Mouse (Mus musculus) kidney, embryonic 14.5 days (tissue): ENCODE data around the gene Rap1gds1. TPM values are rescaled to one million over a fixed set of nuclear protein-coding genes. Genes with fewer than 3 reads are reported as not detected.

Source experiments
- ATAC-seq: fragments of 200-750 bp; cut with Nextera tagmentation; 2 replicates; pipeline ENCODE4 v1.8.0; 2017; ENCODE audit warnings: moderate number of reproducible peaks, mild to moderate bottlenecking, moderate TSS enrichment, moderate library complexity; ENCODE audit not compliant: low FRiP score, low TSS enrichment
- H3K27ac ChIP-seq: fragments of 300-500 bp; sonication (generic); 2 replicates; pipeline ENCODE4 v1.5.1; 2014; ENCODE audit warnings: low read depth, mild to moderate bottlenecking, low read length, moderate library complexity, mixed read lengths
- H3K27me3 ChIP-seq: fragments of 300-500 bp; sonication (generic); 2 replicates; pipeline ENCODE4 v1.6.1; 2014; ENCODE audit warnings: mild to moderate bottlenecking, low read length; ENCODE audit not compliant: control insufficient read depth, insufficient read depth
- H3K36me3 ChIP-seq: fragments of 300-500 bp; sonication (generic); 2 replicates; pipeline ENCODE4 v1.6.1; 2014; ENCODE audit warnings: low read length, mixed read lengths; ENCODE audit not compliant: control insufficient read depth, insufficient read depth
- H3K4me1 ChIP-seq: fragments of 300-500 bp; sonication (generic); 2 replicates; pipeline ENCODE4 v1.6.1; 2014; ENCODE audit warnings: low read length, mixed read lengths; ENCODE audit not compliant: control insufficient read depth, insufficient read depth
- H3K4me2 ChIP-seq: fragments of 300-500 bp; sonication (generic); replicated peaks from 2 replicates; pipeline ENCODE4 v1.6.1; 2014; ENCODE audit warnings: low read depth, mild to moderate bottlenecking, low read length
- H3K4me3 ChIP-seq: fragments of 300-500 bp; sonication (generic); 2 replicates; pipeline ENCODE4 v1.5.1; 2014; ENCODE audit warnings: mild to moderate bottlenecking, low read length
- H3K9ac ChIP-seq: fragments of 300-500 bp; sonication (generic); 2 replicates; pipeline ENCODE4 v1.6.1; 2014; ENCODE audit warnings: low read depth, mild to moderate bottlenecking, low read length, moderate library complexity
- H3K9me3 ChIP-seq: fragments of 300-500 bp; sonication (generic); 2 replicates; pipeline ENCODE4 v1.6.1; 2016; ENCODE audit warnings: low read length; ENCODE audit not compliant: control insufficient read depth
- WGBS: fragments of 180-500 bp; shearing (Covaris S2); extraction: QIAGEN DNeasy Blood & Tissue Kit; methylation state at CpG from one replicate; pipeline ENCODE4 v1.1.7; 2014; 5-methylcytosine and 5-hydroxymethylcytosine counted together
- polyA plus RNA-seq: library from polyadenylated mRNA; unstranded; fragments of >200 nt; fragmentation: Nextera tagmentation; extraction: Ambion mirVana; gene quantifications from 2 replicates; pipeline ENCODE4 v1.2.1, GENCODE M21; 2014

The Rap1gds1 gene
- polyA plus RNA-seq, 1 experiment from 2014 or later: 62.3 TPM

- 2% methylated on average over 12 of the region's 12 CpGs for WGBS
- Histone ChIP-seq H3K9ac (peak overlapping the region; percentile 90), H3K27me3 (no peaks in the 10 kb centered on the region), H3K36me3 (no peaks in the 10 kb centered on the region), H3K9me3 (no peaks in the 10 kb centered on the region), H3K4me3 (peak overlapping the region; percentile 89), H3K4me1 (peaks cover 8% of the 10 kb centered on the region; the same call in 1 of the 2 replicates), H3K4me2 (peak overlapping the region; percentile 57), H3K27ac (peak overlapping the region; percentile 98)
- no peak for ATAC-seq
Observed at GRCm38 (mm10) chr3:139073801-139074483, 1.1 kb downstream of the Rap1gds1 start.

- Histone ChIP-seq H3K4me1 (peaks cover 8% of the 10 kb centered on the region; the same call in 1 of the 2 replicates), H3K36me3 (no peaks in the 10 kb centered on the region), H3K27me3 (no peaks in the 10 kb centered on the region), H3K4me3 (no peak overlapping the region), H3K9me3 (no peaks in the 10 kb centered on the region), H3K27ac (no peak overlapping the region), H3K9ac (no peak overlapping the region), H3K4me2 (no peak overlapping the region)
- 7% methylated on average over 4 of the region's 4 CpGs for WGBS
- peak; percentile 94 for ATAC-seq
Observed at GRCm38 (mm10) chr3:139069539-139069938, 5.5 kb downstream of the Rap1gds1 start.

- Histone ChIP-seq H3K9ac (no peak overlapping the region), H3K27me3 (no peaks in the 10 kb centered on the region), H3K9me3 (no peaks in the 10 kb centered on the region), H3K4me3 (no peak overlapping the region), H3K27ac (no peak overlapping the region), H3K4me2 (no peak overlapping the region), H3K36me3 (peaks cover 4% of the 10 kb centered on the region; the same call in 1 of the 2 replicates), H3K4me1 (no peaks in the 10 kb centered on the region)
- ATAC-seq: no peak
- 95% methylated on average over 9 of the region's 9 CpGs for WGBS
Observed at GRCm38 (mm10) chr3:139064076-139064475, 10.9 kb downstream of the Rap1gds1 start.

GRCm38 (mm10) chr3:139062088-139062487 is 12.9 kb downstream of the Rap1gds1 start:
- no peaks in the 10 kb centered on the region for H3K27me3 ChIP-seq
- ATAC-seq: no peak
- peaks cover 4% of the 10 kb centered on the region; the same call in 1 of the 2 replicates for H3K36me3 ChIP-seq
- WGBS: 88% methylated on average over 3 of the region's 3 CpGs
- H3K4me3 ChIP-seq: no peak overlapping the region
- H3K9me3 ChIP-seq: no peaks in the 10 kb centered on the region
- no peak overlapping the region for H3K9ac ChIP-seq
- no peaks in the 10 kb centered on the region for H3K4me1 ChIP-seq
- no peak overlapping the region for H3K27ac ChIP-seq
- no peak overlapping the region for H3K4me2 ChIP-seq

GRCm38 (mm10) chr3:139048701-139049622 is 26.0 kb downstream of the Rap1gds1 start:
- H3K4me1 ChIP-seq: no peaks in the 10 kb centered on the region

GRCm38 (mm10) chr3:139042433-139042854 is 32.6 kb downstream of the Rap1gds1 start:
- Histone ChIP-seq H3K9ac (no peak overlapping the region), H3K4me3 (no peak overlapping the region), H3K27me3 (no peaks in the 10 kb centered on the region), H3K4me2 (no peak overlapping the region), H3K27ac (no peak overlapping the region), H3K36me3 (no peaks in the 10 kb centered on the region), H3K4me1 (no peaks in the 10 kb centered on the region), H3K9me3 (peaks cover 3% of the 10 kb centered on the region; the same call in 1 of the 2 replicates)
- WGBS: 59% methylated on average over 3 of the region's 3 CpGs
- peak; percentile 69; the same call in 1 of the 2 replicates for ATAC-seq

More at GRCm38 (mm10) chr3:139048701-139049622, 26.0 kb downstream of the Rap1gds1 start:
- no peak overlapping the region for H3K9ac ChIP-seq
- no peak overlapping the region for H3K27ac ChIP-seq
- no peaks in the 10 kb centered on the region for H3K9me3 ChIP-seq
- H3K27me3 ChIP-seq: no peaks in the 10 kb centered on the region
- H3K4me2 ChIP-seq: no peak overlapping the region
- no peak for ATAC-seq
- no peak overlapping the region for H3K4me3 ChIP-seq
- WGBS: 92% methylated on average over 12 of the region's 12 CpGs
- H3K36me3 ChIP-seq: peaks cover 4% of the 10 kb centered on the region; the same call in 1 of the 2 replicates

- WGBS: 72% methylated on average over 4 of the region's 4 CpGs
- no peak overlapping the region for H3K4me2 ChIP-seq
Observed at GRCm38 (mm10) chr3:139041921-139042320, 33.1 kb downstream of the Rap1gds1 start.

GRCm38 (mm10) chr3:139037030-139037429 is 38.0 kb downstream of the Rap1gds1 start:
- no peaks in the 10 kb centered on the region for H3K27me3 ChIP-seq
- H3K4me2 ChIP-seq: no peak overlapping the region
- H3K9ac ChIP-seq: no peak overlapping the region
- no peak overlapping the region for H3K27ac ChIP-seq
- H3K4me1 ChIP-seq: no peaks in the 10 kb centered on the region
- WGBS: 87% methylated on average over 4 of the region's 4 CpGs
- no peak for ATAC-seq
- H3K9me3 ChIP-seq: peaks cover 3% of the 10 kb centered on the region; the same call in 1 of the 2 replicates
- H3K36me3 ChIP-seq: no peaks in the 10 kb centered on the region
- no peak overlapping the region for H3K4me3 ChIP-seq

More at GRCm38 (mm10) chr3:139041921-139042320, 33.1 kb downstream of the Rap1gds1 start:
- no peak overlapping the region for H3K27ac ChIP-seq
- no peak overlapping the region for H3K4me3 ChIP-seq
- ATAC-seq: no peak
- H3K36me3 ChIP-seq: no peaks in the 10 kb centered on the region
- no peaks in the 10 kb centered on the region for H3K4me1 ChIP-seq
- no peaks in the 10 kb centered on the region for H3K27me3 ChIP-seq
- H3K9me3 ChIP-seq: peaks cover 3% of the 10 kb centered on the region; the same call in 1 of the 2 replicates
- no peak overlapping the region for H3K9ac ChIP-seq
